Mouse (Mus musculus): ENCODE data around the gene Pgm5.

GRCm38 (mm10) chr19:24692691-24693090, 169.0 kb downstream of the Pgm5 start:
- TF ChIP-seq CTCF (IDR thresholded peaks at IDR 0.05; ENCODE audit: extremely low read depth, insufficient read length, insufficient replicate concordance, low read depth, low read length) = no peak
- TF ChIP-seq POLR2A (IDR thresholded peaks at IDR 0.05; ENCODE audit: low read depth, low read length) = no peak
